Comparison of ENCODE assay signal across 8 mouse cellular contexts in genomic region chr1:96872361-96872693, GRCm38 (mm10). TPM values are rescaled to one million over a fixed set of nuclear protein-coding genes. Genes with fewer than 3 reads are reported as not detected.
DNase-seq lines count a peak whose midpoint lies in the region; ATAC-seq and TF ChIP-seq lines count a peak whose summit lies in the region.

No protein-coding gene starts in this region.

- H3K4me3 ChIP-seq in lung, embryonic 14.5 days (ENCODE audit: low read depth, low read length): peak overlapping the region; percentile 45
- H3K4me3 ChIP-seq in forebrain, embryonic 10.5 days: peak overlapping the region; percentile 58
- peak overlapping the region; percentile 56 for H3K4me3 ChIP-seq in intestine, embryonic 16.5 days (ENCODE audit: low read length)
- peak overlapping the region; percentile 58 for H3K4me3 ChIP-seq in neural tube, embryonic 13.5 days

- H3K27ac ChIP-seq in lung, embryonic 14.5 days (ENCODE audit: low read depth): no peak overlapping the region
- no peak overlapping the region for H3K27ac ChIP-seq in forebrain, embryonic 10.5 days
- H3K27ac ChIP-seq in intestine, embryonic 16.5 days (ENCODE audit: low read length): no peak overlapping the region
- no peak overlapping the region for H3K27ac ChIP-seq in neural tube, embryonic 13.5 days (replicated peaks)

- no peaks in the 10 kb centered on the region for H3K9me3 ChIP-seq in lung, embryonic 14.5 days (ENCODE audit: low read depth, low read length)
- H3K9me3 ChIP-seq in forebrain, embryonic 10.5 days: no peaks in the 10 kb centered on the region
- H3K9me3 ChIP-seq in intestine, embryonic 16.5 days (ENCODE audit: control insufficient read depth, low read length): no peaks in the 10 kb centered on the region
- no peaks in the 10 kb centered on the region for H3K9me3 ChIP-seq in neural tube, embryonic 13.5 days

- no peak for ATAC-seq in lung, embryonic 14.5 days (ENCODE audit: insufficient read depth)
- no peak for ATAC-seq in intestine, embryonic 16.5 days
- no peak for ATAC-seq in neural tube, embryonic 13.5 days (ENCODE audit: low read depth)

- no peaks in the 10 kb centered on the region for H3K36me3 ChIP-seq in lung, embryonic 14.5 days (ENCODE audit: insufficient read depth)
- H3K36me3 ChIP-seq in forebrain, embryonic 10.5 days (replicated peaks): no peaks in the 10 kb centered on the region
- no peaks in the 10 kb centered on the region for H3K36me3 ChIP-seq in intestine, embryonic 16.5 days (ENCODE audit: control insufficient read depth, insufficient read depth, low read length)
- no peaks in the 10 kb centered on the region for H3K36me3 ChIP-seq in neural tube, embryonic 13.5 days

- 1% methylated on average over 10 of the region's 10 CpGs for WGBS in lung, embryonic 14.5 days
- WGBS in forebrain, embryonic 10.5 days: 6% methylated on average over 10 of the region's 10 CpGs
- WGBS in intestine, embryonic 16.5 days: under 1% methylated on average over 10 of the region's 10 CpGs
- 4% methylated on average over 10 of the region's 10 CpGs for WGBS in neural tube, embryonic 13.5 days

- DNase-seq in lung, embryonic 14.5 days: no peak
- no peak for DNase-seq in lung, postnatal 10 days
- DNase-seq in forebrain, embryonic 10.5 days (ENCODE audit: extremely low spot score, low spot score): no peak
- DNase-seq in layer of hippocampus, adult 11-12 months (ENCODE audit: low spot score): no peak
- no peak for DNase-seq in layer of hippocampus, postnatal 25 days (ENCODE audit: extremely low spot score in 1 of 2, low spot score in 1 of 2)
- no peak for DNase-seq in adrenal gland, adult 18-20 months (ENCODE audit: low spot score in 2 of 2)

- H3K4me2 ChIP-seq in lung, embryonic 14.5 days: peak overlapping the region; percentile 83
- H3K4me2 ChIP-seq in intestine, embryonic 16.5 days (ENCODE audit: low read depth, low read length): peak overlapping the region; percentile 95
- H3K4me2 ChIP-seq in neural tube, embryonic 13.5 days: peak overlapping the region; percentile 94

- peaks cover 5% of the 10 kb centered on the region; the same call in 1 of the 2 replicates for H3K4me1 ChIP-seq in lung, embryonic 14.5 days (ENCODE audit: insufficient read depth)
- H3K4me1 ChIP-seq in forebrain, embryonic 10.5 days: peaks cover 16% of the 10 kb centered on the region
- no peaks in the 10 kb centered on the region for H3K4me1 ChIP-seq in intestine, embryonic 16.5 days (ENCODE audit: control insufficient read depth, insufficient read depth, low read length)
- peaks cover 9% of the 10 kb centered on the region; the same call in 1 of the 2 replicates for H3K4me1 ChIP-seq in neural tube, embryonic 13.5 days (replicated peaks)

- TF ChIP-seq CTCF in lung, embryonic 14.5 days (IDR thresholded peaks at IDR 0.05; ENCODE audit: low read depth): no peak

- H3K9ac ChIP-seq in lung, embryonic 14.5 days: peak overlapping the region; percentile 38; the same call in 1 of the 2 replicates
- H3K9ac ChIP-seq in intestine, embryonic 16.5 days (ENCODE audit: low read depth, low read length): peak overlapping the region; percentile 63
- H3K9ac ChIP-seq in neural tube, embryonic 13.5 days: peak overlapping the region; percentile 71

- peaks cover 8% of the 10 kb centered on the region; the same call in 1 of the 2 replicates for H3K27me3 ChIP-seq in lung, embryonic 14.5 days (ENCODE audit: insufficient read depth, low read length)
- H3K27me3 ChIP-seq in forebrain, embryonic 10.5 days (ENCODE audit: poor library complexity, severe bottlenecking): peaks cover 34% of the 10 kb centered on the region
- no peaks in the 10 kb centered on the region for H3K27me3 ChIP-seq in intestine, embryonic 16.5 days (replicated peaks; ENCODE audit: control insufficient read depth, insufficient read depth, low read length)
- H3K27me3 ChIP-seq in neural tube, embryonic 13.5 days: peaks cover 15% of the 10 kb centered on the region

RNA-seq across cellular contexts. Expression of gene Slco4c1, which starts 0.4 kb away (rescaled TPM):
- 4.7 and 5.4 TPM in 2 replicates for polyA plus RNA-seq in lung, embryonic 14.5 days (2014; fragmentation: Nextera tagmentation; extraction: Ambion mirVana)
- not detected in 2 replicates for polyA plus RNA-seq in forebrain, embryonic 10.5 days (2016; fragmentation: Nextera tagmentation; extraction: Ambion mirVana)
- polyA plus RNA-seq in intestine, embryonic 16.5 days (2015; fragmentation: Nextera tagmentation; extraction: Ambion mirVana): 0.02 and 0.07 TPM in 2 replicates
- 0.13 and 0.34 TPM in 2 replicates for polyA plus RNA-seq in neural tube, embryonic 13.5 days (2015; fragmentation: Nextera tagmentation; extraction: Ambion mirVana)
- total RNA-seq in layer of hippocampus, postnatal 25 days (2021): 1 to 10 TPM; 1.4 to 1.7 TPM
- not detected for total RNA-seq in adrenal gland, adult 18-20 months (2021)
